Mouse (Mus musculus) neural tube, embryonic 15.5 days (tissue): ENCODE results near the gene Trp53rkb. TPM values are rescaled to one million over a fixed set of nuclear protein-coding genes. Genes with fewer than 3 reads are reported as not detected.

ENCODE experiments used
- ATAC-seq: fragments of 200-750 bp; cut with Nextera tagmentation; 2 replicates; pipeline ENCODE4 v1.8.0; 2017; ENCODE audit warnings: mild to moderate bottlenecking, moderate TSS enrichment, moderate library complexity; ENCODE audit not compliant: low FRiP score
- H3K27ac ChIP-seq: fragments of 300-500 bp; sonication (generic); replicated peaks from 2 replicates; pipeline ENCODE4 v1.5.1; 2015; ENCODE audit warnings: mild to moderate bottlenecking, inconsistent platforms
- H3K27me3 ChIP-seq: fragments of 300-500 bp; sonication (generic); replicated peaks from 2 replicates; pipeline ENCODE4 v1.6.1; 2015; ENCODE audit warnings: inconsistent platforms
- H3K36me3 ChIP-seq: fragments of 300-500 bp; sonication (generic); 2 replicates; pipeline ENCODE4 v1.6.1; 2015; ENCODE audit warnings: inconsistent platforms
- H3K4me1 ChIP-seq: fragments of 300-500 bp; sonication (generic); 2 replicates; pipeline ENCODE4 v1.6.1; 2015; ENCODE audit warnings: inconsistent platforms
- H3K4me2 ChIP-seq: fragments of 300-500 bp; sonication (generic); 2 replicates; pipeline ENCODE4 v1.6.1; 2015; ENCODE audit warnings: inconsistent platforms, mild to moderate bottlenecking, moderate library complexity
- H3K4me3 ChIP-seq: fragments of 300-500 bp; sonication (generic); replicated peaks from 2 replicates; pipeline ENCODE4 v1.5.1; 2015; ENCODE audit warnings: mild to moderate bottlenecking, inconsistent platforms
- H3K9ac ChIP-seq: fragments of 300-500 bp; sonication (generic); replicated peaks from 2 replicates; pipeline ENCODE4 v1.6.1; 2015; ENCODE audit warnings: mild to moderate bottlenecking, inconsistent platforms
- H3K9me3 ChIP-seq: fragments of 300-500 bp; sonication (generic); replicated peaks from 2 replicates; pipeline ENCODE4 v1.6.1; 2016; ENCODE audit warnings: inconsistent platforms
- WGBS: fragments of 180-500 bp; shearing (Covaris S2); methylation state at CpG from one replicate; pipeline ENCODE4 v1.1.7; 2015; ENCODE audit warnings: mixed read lengths; 5-methylcytosine and 5-hydroxymethylcytosine counted together
- polyA plus RNA-seq: library from polyadenylated mRNA; unstranded; fragments of >200 nt; fragmentation: Nextera tagmentation; extraction: Ambion mirVana; gene quantifications from 2 replicates; pipeline ENCODE4 v1.2.1, GENCODE M21; 2015

Gene Trp53rkb
- polyA plus RNA-seq, 1 experiment from 2014 or later, result 9.1 TPM

DNA sequence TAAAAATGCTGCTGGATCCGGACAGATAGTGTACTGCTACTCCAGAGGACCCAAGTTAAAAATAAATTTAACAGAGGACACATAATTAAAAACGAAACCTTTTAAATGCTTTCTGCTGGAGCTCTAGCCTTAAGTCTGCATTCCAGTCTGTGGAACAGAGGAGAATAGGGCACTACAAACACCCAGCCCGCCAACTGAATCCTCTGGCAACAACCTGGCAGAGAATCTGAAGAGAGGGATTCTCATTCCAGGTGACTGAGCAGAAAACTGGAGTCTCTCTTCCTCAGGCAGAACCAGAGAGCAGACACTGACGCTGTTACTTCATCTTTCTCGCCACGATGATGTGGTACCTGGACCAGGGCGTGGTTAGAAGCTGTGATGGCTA is 8.1 kb downstream of the Trp53rkb start:
- no peaks in the 10 kb centered on the region for H3K27me3 ChIP-seq
- no peaks in the 10 kb centered on the region for H3K9me3 ChIP-seq
- no peak for ATAC-seq
- no peak overlapping the region for H3K4me3 ChIP-seq
- H3K36me3 ChIP-seq, result peaks cover 27% of the 10 kb centered on the region
- WGBS, result 89% methylated on average over 7 of the region's 7 CpGs
- H3K4me1 ChIP-seq, result no peaks in the 10 kb centered on the region
- H3K9ac ChIP-seq, result no peak overlapping the region
- H3K4me2 ChIP-seq, result no peak overlapping the region
- no peak overlapping the region for H3K27ac ChIP-seq

GRCm38 (mm10) chr2:166801436-166801835 is 9.1 kb downstream of the Trp53rkb start:
- H3K4me2 ChIP-seq, result no peak overlapping the region
- no peak for ATAC-seq
- H3K27me3 ChIP-seq, result no peaks in the 10 kb centered on the region
- H3K9me3 ChIP-seq, result no peaks in the 10 kb centered on the region
- WGBS, result 76% methylated on average over 2 of the region's 2 CpGs
- no peak overlapping the region for H3K9ac ChIP-seq
- H3K4me3 ChIP-seq, result no peak overlapping the region
- peaks cover 8% of the 10 kb centered on the region for H3K4me1 ChIP-seq
- H3K36me3 ChIP-seq, result peaks cover 21% of the 10 kb centered on the region
- no peak overlapping the region for H3K27ac ChIP-seq

DNA sequence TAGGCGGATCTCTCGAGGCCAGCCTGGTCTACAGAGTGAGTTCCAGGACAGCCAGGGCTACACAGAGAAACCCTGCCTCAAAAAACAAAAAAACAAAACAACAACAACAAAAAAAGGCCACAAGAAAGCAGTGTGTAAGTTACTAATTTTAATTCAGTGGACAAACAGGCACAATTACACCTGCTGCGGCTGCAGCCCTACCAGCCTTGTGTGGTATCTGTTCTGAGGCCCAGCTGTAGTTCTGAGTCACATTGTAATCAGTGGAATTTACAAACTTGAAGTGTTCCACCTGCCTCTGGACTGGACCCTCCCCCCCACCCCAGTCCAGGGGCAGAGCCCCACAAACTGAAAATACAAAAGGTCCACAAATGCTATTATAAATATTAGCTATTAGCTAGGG is 11.0 kb downstream of the Trp53rkb start:
- WGBS, result 95% methylated on average over 3 of the region's 3 CpGs
- Histone ChIP-seq H3K9ac (no peak overlapping the region), H3K36me3 (peaks cover 3% of the 10 kb centered on the region; the same call in 1 of the 2 replicates), H3K27ac (no peak overlapping the region), H3K4me1 (peaks cover 14% of the 10 kb centered on the region), H3K4me2 (no peak overlapping the region), H3K9me3 (no peaks in the 10 kb centered on the region), H3K4me3 (no peak overlapping the region), H3K27me3 (no peaks in the 10 kb centered on the region)
- ATAC-seq, result no peak

- peak within 1 kb of the TSS; percentile 79 for H3K27ac ChIP-seq
- H3K9ac ChIP-seq, result peak within 1 kb of the TSS; percentile 77
- H3K4me1 ChIP-seq, result peaks cover 14% of the 10 kb centered on the region
- no peaks in the 10 kb centered on the region for H3K36me3 ChIP-seq
- WGBS, result under 1% methylated on average over 54 of the region's 76 CpGs
- H3K4me2 ChIP-seq, result peak within 1 kb of the TSS; percentile 90
- peak within 1 kb of the TSS; percentile 81 for H3K4me3 ChIP-seq
- no peaks in the 10 kb centered on the region for H3K9me3 ChIP-seq
- H3K27me3 ChIP-seq, result no peaks in the 10 kb centered on the region
- ATAC-seq, result peak; percentile 85
Measured at GRCm38 (mm10) chr2:166805250-166806172, 13.2 kb downstream of the Trp53rkb start, which contains the start of gene Arfgef2. Arfgef2 (plus strand) TSS chr2:166805588.

- Histone ChIP-seq H3K9ac (peak overlapping the region; percentile 77), H3K4me3 (peak overlapping the region; percentile 81), H3K36me3 (no peaks in the 10 kb centered on the region), H3K4me1 (peaks cover 14% of the 10 kb centered on the region), H3K4me2 (peak overlapping the region; percentile 90), H3K9me3 (no peaks in the 10 kb centered on the region), H3K27me3 (no peaks in the 10 kb centered on the region), H3K27ac (peak overlapping the region; percentile 79)
- ATAC-seq, result peak; percentile 2; the same call in 1 of the 2 replicates
- WGBS, result 26% methylated on average over 14 of the region's 14 CpGs
Measured at GRCm38 (mm10) chr2:166806173-166806705, 13.9 kb downstream of the Trp53rkb start.

- Histone ChIP-seq H3K27ac (no peak overlapping the region), H3K4me1 (peaks cover 14% of the 10 kb centered on the region), H3K4me2 (peak overlapping the region; percentile 90), H3K9ac (no peak overlapping the region), H3K27me3 (no peaks in the 10 kb centered on the region), H3K4me3 (no peak overlapping the region), H3K36me3 (no peaks in the 10 kb centered on the region), H3K9me3 (no peaks in the 10 kb centered on the region)
- ATAC-seq, result no peak
- WGBS, result 84% methylated on average over 6 of the region's 6 CpGs
Measured at GRCm38 (mm10) chr2:166806813-166807212, 14.5 kb downstream of the Trp53rkb start.

- ATAC-seq, result no peak
- no peaks in the 10 kb centered on the region for H3K36me3 ChIP-seq
- no peaks in the 10 kb centered on the region for H3K9me3 ChIP-seq
- 86% methylated on average over 5 of the region's 5 CpGs for WGBS
- no peak overlapping the region for H3K4me3 ChIP-seq
- no peak overlapping the region for H3K4me2 ChIP-seq
- peaks cover 14% of the 10 kb centered on the region for H3K4me1 ChIP-seq
- H3K27ac ChIP-seq, result no peak overlapping the region
- H3K27me3 ChIP-seq, result no peaks in the 10 kb centered on the region
- H3K9ac ChIP-seq, result no peak overlapping the region
Measured at GRCm38 (mm10) chr2:166809499-166809898, 17.2 kb downstream of the Trp53rkb start.

DNA sequence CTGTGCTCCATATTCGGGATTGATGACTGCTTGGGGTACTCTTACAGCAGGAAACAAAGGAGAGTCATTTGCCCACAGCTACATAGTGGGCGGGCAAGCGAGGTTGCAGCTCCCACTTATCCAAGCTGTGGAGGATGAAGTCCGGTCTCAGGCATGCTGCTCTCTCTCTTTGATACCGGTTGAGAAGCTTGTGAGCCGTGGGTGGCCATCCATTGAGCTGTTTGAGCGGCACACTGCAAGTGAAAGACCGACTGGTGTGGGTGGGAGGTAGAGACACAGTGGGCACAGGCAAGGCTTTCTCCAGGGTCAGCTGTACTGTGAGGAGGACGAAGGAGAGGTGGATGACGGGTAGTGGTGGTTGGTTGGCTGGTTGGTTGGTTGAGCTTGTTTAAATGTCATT is 18.5 kb downstream of the Trp53rkb start:
- WGBS, result 81% methylated on average over 10 of the region's 10 CpGs
- no peak for ATAC-seq

DNA sequence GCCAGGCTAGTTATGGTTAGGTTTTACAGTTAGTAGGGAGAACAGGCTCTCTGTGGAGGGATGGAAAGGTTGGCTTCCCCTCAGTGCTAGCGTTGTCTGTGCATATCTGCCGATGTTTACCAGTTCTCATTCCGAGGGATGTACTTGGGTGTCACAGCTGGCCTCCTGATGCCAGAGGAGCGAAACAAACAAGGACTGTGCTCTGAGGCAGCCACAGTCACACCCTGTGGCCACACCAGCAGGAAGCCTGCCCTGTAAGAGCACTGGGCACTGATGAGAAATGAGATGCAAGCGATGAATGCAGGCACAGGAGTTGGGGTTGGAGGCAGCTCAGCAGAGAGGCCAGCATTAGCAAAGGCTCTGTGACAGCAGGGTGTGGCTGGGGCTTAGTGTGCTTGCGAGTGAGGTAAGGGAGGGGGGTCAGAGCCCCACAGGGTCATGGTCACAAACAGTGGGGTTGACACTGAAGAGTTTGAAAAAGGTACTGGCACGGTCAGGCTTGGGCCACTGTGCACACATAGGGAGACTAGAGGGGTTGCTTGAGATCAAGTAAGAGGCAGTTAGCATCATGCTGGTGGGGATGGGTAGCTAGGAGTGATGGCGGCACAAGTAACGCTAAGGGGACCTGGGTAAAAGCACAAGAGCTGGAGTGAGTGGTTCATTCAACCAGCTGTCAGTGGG is 26.3 kb downstream of the Trp53rkb start:
- Histone ChIP-seq H3K27me3 (no peaks in the 10 kb centered on the region), H3K4me1 (0 out of 2 replicates have a peak, but pooled peaks cover 12% of the 10 kb centered on the region), H3K9ac (no peak overlapping the region), H3K36me3 (no peaks in the 10 kb centered on the region), H3K27ac (no peak overlapping the region), H3K4me3 (no peak overlapping the region), H3K9me3 (no peaks in the 10 kb centered on the region), H3K4me2 (no peak overlapping the region)
- ATAC-seq, result no peak
- 90% methylated on average over 9 of the region's 9 CpGs for WGBS

More for the DNA sequence above, 18.5 kb downstream of the Trp53rkb start:
- H3K4me1 ChIP-seq, result peaks cover 13% of the 10 kb centered on the region
- H3K36me3 ChIP-seq, result no peaks in the 10 kb centered on the region
- H3K4me2 ChIP-seq, result no peak overlapping the region
- no peak overlapping the region for H3K4me3 ChIP-seq
- no peaks in the 10 kb centered on the region for H3K9me3 ChIP-seq
- H3K27me3 ChIP-seq, result no peaks in the 10 kb centered on the region
- no peak overlapping the region for H3K27ac ChIP-seq
- no peak overlapping the region for H3K9ac ChIP-seq

DNA sequence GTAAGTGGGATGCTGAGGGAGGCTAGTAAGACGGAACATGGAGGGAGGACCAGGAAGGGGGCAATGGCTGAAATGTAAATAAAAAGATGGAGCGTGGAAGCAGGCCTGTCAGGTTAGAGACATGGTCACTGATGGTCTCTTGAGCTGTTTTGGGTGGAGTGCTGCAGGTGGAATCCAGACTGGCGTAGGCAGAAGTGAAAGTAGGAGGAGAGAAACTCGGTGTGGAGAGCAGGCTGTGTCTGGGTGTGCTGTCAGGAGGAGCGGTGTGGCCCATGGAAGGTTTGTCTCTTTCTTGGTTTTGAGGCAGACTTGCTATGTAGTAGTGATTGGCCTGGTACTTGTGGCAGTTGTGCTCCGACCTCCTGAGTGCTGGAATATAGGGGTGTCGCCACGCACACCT is 27.5 kb downstream of the Trp53rkb start:
- Histone ChIP-seq H3K4me2 (no peak overlapping the region), H3K4me1 (0 out of 2 replicates have a peak, but pooled peaks cover 12% of the 10 kb centered on the region), H3K9ac (no peak overlapping the region), H3K27ac (no peak overlapping the region), H3K36me3 (no peaks in the 10 kb centered on the region), H3K4me3 (no peak overlapping the region), H3K27me3 (no peaks in the 10 kb centered on the region), H3K9me3 (no peaks in the 10 kb centered on the region)
- 93% methylated on average over 8 of the region's 8 CpGs for WGBS
- ATAC-seq, result no peak

- H3K4me2 ChIP-seq, result no peak overlapping the region
- no peak; the same call in 1 of the 2 replicates for ATAC-seq
- H3K9me3 ChIP-seq, result no peaks in the 10 kb centered on the region
- 46% methylated on average over 2 of the region's 2 CpGs for WGBS
- no peaks in the 10 kb centered on the region for H3K36me3 ChIP-seq
- no peaks in the 10 kb centered on the region for H3K27me3 ChIP-seq
- H3K4me3 ChIP-seq, result no peak overlapping the region
- H3K27ac ChIP-seq, result no peak overlapping the region
- H3K9ac ChIP-seq, result no peak overlapping the region
- 0 out of 2 replicates have a peak, but pooled peaks cover 12% of the 10 kb centered on the region for H3K4me1 ChIP-seq
Measured at GRCm38 (mm10) chr2:166820844-166821243, 28.5 kb downstream of the Trp53rkb start.
